Mouse (Mus musculus) kidney, postnatal 0 days (tissue): ENCODE measurements at regions not wholly inside any gene's neighbourhood (a gene's known extent, or its start where the extent isn't known, plus 50 kb on each side); places are given as distances from the start of the nearest gene placed in this dataset.

Experiments
- ATAC-seq: fragments of 200-750 bp; cut with Nextera tagmentation; replicated peaks from 2 replicates; pipeline ENCODE4 v1.8.0; 2017; ENCODE audit warnings: low read depth, moderate number of reproducible peaks, moderate TSS enrichment, moderate library complexity; ENCODE audit not compliant: low FRiP score
- DNase-seq: peaks from one replicate; pipeline ENCODE4 v3.0.0-alpha.2; 2016; ENCODE audit warnings: low spot score
- H3K27ac ChIP-seq: fragments of 300-500 bp; sonication (generic); 2 replicates; pipeline ENCODE4 v1.5.1; 2014; ENCODE audit warnings: mild to moderate bottlenecking
- H3K27me3 ChIP-seq: fragments of 300-500 bp; sonication (generic); 2 replicates; pipeline ENCODE4 v1.6.1; 2014; ENCODE audit warnings: low read length, mixed read lengths; ENCODE audit not compliant: insufficient read depth
- H3K36me3 ChIP-seq: fragments of 300-500 bp; sonication (generic); 2 replicates; pipeline ENCODE4 v1.6.1; 2014; ENCODE audit warnings: low read length, mixed read lengths; ENCODE audit not compliant: insufficient read depth
- H3K4me1 ChIP-seq: fragments of 300-500 bp; sonication (generic); replicated peaks from 2 replicates; pipeline ENCODE4 v1.6.1; 2014; ENCODE audit warnings: antibody characterized with exemption, low read length, mixed read lengths; ENCODE audit not compliant: insufficient read depth
- H3K4me2 ChIP-seq: fragments of 300-500 bp; sonication (generic); 2 replicates; pipeline ENCODE4 v1.6.1; 2014; ENCODE audit warnings: mild to moderate bottlenecking, low read length, moderate library complexity, mixed read lengths
- H3K4me3 ChIP-seq: fragments of 300-500 bp; sonication (generic); replicated peaks from 2 replicates; pipeline ENCODE4 v1.5.1; 2014; ENCODE audit warnings: low read depth, low read length
- H3K9ac ChIP-seq: fragments of 300-500 bp; sonication (generic); 2 replicates; pipeline ENCODE4 v1.6.1; 2014; ENCODE audit warnings: low read depth, low read length
- H3K9me3 ChIP-seq: fragments of 300-500 bp; sonication (generic); replicated peaks from 2 replicates; pipeline ENCODE4 v1.6.1; 2016; ENCODE audit warnings: low read length, inconsistent platforms, mixed read lengths
- CTCF ChIP-seq: IDR thresholded peaks from 2 replicates; pipeline ENCODE4 v1.5.1; 2016; ENCODE audit warnings: antibody characterized with exemption, low read depth, mild to moderate bottlenecking, moderate library complexity
- WGBS: fragments of 180-500 bp; shearing (Covaris S2); extraction: QIAGEN DNeasy Blood & Tissue Kit; methylation state at CpG from one replicate; pipeline ENCODE4 v1.1.7; 2014; 5-methylcytosine and 5-hydroxymethylcytosine counted together

DNA sequence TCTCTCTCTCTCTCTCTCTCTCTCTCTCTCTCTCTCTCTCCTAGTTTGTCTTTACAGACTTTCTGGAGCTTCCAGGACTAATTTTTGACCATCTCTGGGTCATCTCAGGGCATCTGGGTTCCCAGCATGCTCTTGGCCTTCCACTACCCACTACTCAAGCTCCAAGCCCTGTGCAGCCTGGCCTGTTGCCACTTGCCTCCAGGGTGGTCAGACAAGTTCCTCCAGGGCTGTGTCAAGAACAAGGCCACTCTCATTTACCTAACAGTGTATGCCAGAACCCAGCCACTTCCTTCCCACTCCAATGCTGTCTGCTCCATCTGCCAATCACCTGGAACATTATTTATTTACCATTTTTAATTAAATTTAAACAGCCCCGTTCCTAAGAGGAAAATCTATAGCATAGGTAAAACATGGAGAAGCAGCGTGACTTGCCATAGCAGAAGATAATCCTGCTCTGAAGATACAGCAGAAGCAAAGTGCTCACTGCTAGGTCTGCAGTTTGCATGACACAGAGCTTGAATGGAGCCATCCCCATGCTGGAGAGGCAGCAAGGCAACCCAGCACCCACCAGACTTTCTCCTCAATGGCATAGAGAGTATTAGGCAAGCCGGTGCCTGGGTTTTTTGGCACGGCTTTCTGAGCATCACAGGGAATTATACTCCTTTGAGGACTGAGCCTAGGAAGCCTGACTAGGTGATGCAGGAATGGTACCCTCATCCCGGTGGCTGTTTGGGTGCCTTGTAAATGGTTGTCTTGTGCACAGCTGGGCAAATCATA lies 54.0 kb downstream of the Foxi1 start:
- Histone ChIP-seq H3K4me2 (no peak overlapping the region), H3K4me1 (no peaks in the 10 kb centered on the region), H3K9ac (no peak overlapping the region), H3K4me3 (no peak overlapping the region), H3K9me3 (no peaks in the 10 kb centered on the region), H3K36me3 (no peaks in the 10 kb centered on the region), H3K27ac (no peak overlapping the region), H3K27me3 (no peaks in the 10 kb centered on the region)
- 81% methylated on average over 5 of the region's 5 CpGs for WGBS
- TF ChIP-seq CTCF: no peak
- ATAC-seq (no peak), DNase-seq (no peak)

DNA sequence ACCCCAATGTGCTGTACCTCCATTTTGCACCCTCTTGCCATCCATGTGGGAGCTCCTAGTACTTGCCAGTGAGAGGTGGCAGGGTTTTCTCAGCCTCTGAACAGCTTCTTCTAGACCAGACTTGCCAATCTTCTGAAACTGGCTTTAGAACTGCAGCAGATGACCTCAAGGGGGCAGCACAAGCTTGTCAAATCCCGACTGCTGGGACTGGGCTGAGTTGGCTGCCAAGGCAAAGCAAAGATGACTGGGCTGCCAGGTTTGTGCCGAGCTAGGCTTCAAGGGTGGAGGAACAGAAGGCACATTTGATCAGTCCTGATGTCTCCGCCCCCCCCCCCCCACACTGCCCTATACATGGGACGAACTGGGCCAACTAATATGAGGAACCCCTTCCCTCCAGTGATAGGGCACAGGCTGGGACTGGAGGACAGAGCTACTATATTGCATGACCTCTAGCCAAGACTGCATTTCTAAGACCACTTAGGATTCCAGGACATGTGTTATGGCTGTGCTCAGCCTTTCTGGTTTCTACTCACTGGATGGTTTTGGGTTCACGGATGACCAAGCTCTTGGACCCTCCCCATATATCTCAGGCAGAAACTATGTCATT lies 51.1 kb upstream of the 4930469K13Rik start:
- peak; percentile 86 for TF ChIP-seq CTCF
- WGBS: 33% methylated on average over 5 of the region's 5 CpGs
- no peaks in the 10 kb centered on the region for H3K4me1 ChIP-seq
- H3K27me3 ChIP-seq: no peaks in the 10 kb centered on the region
- no peaks in the 10 kb centered on the region for H3K9me3 ChIP-seq
- H3K27ac ChIP-seq: no peak overlapping the region
- no peaks in the 10 kb centered on the region for H3K36me3 ChIP-seq
- no peak overlapping the region for H3K4me2 ChIP-seq
- no peak overlapping the region for H3K9ac ChIP-seq
- H3K4me3 ChIP-seq: no peak overlapping the region
- ATAC-seq (peak; percentile 74; the same call in 1 of the 2 replicates), DNase-seq (peak; percentile 85)
